Mouse (Mus musculus): Measurements from ENCODE around the gene 4930562C15Rik. TPM values are rescaled to one million over a fixed set of nuclear protein-coding genes. Genes with fewer than 3 reads are reported as not detected.

The 4930562C15Rik gene
- total RNA-seq, 2 experiments from 2014 or later, result not detected

DNA sequence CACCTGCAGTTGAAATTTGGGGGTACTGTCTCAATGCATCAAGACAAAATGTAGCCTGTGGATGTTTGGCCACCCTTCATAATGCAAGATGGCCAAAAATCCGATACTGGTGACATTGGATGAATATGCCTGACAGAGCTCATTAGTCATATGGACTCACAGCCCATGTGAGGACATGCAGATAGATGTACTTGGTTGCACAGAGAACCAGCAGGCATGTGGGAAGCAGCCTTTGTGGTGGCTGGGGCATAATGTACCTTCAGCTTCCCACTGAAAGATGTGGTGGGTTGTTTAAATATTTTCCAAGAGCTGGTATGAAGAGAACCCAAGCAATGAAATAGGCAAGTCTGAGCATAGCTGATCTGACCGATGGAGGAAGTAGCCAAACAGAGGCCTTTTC, 1.4 kb upstream of the 4930562C15Rik start:
- intact Hi-C loops (cut with DNase I), result loop anchor here (10.0 kb wide), 1 partner anchor 271 kb away; no protein-coding TSS in a partner anchor
- TF ChIP-seq CTCF (IDR thresholded peaks at IDR 0.05), result no peak
- DNase-seq, result no peak
- Histone ChIP-seq H3K27ac (no peak overlapping the region), H3K4me3 (no peak overlapping the region)

DNA sequence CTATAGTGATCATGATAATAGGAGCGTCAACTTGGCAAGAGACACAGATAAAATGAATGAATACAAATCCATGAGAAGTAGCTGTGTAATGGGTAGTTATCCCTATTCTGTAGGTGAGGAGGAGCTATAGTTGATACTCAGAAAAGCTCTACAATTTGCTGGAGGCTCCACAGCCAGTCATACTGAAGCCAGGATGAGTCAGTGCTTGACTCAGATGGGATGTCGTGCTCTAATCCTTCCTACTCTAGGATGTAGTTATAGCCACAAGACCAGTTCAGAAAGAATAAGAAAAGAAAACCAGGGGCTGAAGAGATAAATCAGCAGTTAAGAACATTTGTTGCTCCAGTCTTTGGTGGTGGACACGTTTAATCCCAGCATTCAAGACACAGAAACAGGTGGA, 2.4 kb downstream of the 4930562C15Rik start:
- TF ChIP-seq CTCF (IDR thresholded peaks at IDR 0.05), result no peak

DNA sequence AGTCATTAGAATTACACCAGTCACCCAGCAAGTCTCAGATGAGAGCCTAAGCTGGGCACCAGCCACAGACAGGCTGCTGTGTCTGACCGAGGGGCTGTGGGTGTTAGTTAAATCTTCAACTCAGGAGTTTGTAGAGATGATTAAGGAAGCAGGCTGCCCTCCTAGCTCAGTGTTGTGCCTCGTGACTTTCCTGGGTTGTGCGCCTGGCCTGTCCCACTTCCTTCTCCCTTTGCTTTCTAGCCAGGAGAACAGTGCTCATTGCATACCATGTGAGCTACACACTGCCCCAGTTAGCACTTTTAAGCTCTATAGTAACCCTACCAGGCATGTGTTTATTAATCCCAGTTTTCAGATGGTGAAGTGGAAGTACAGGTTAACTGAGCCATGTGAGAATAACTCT, 4.3 kb downstream of the 4930562C15Rik start:
- Histone ChIP-seq H3K4me3 (no peak overlapping the region), H3K27ac (no peak overlapping the region)
- DNase-seq, result no peak
- TF ChIP-seq CTCF (IDR thresholded peaks at IDR 0.05), result no peak
- intact Hi-C loops (cut with DNase I), result loop anchor here (5.0 to 10.0 kb wide), 2 partner anchors 42 to 265 kb away; no protein-coding TSS in a partner anchor

More for the DNA sequence above, 2.4 kb downstream of the 4930562C15Rik start:
- no peak for DNase-seq
- H3K4me3 ChIP-seq, result no peak overlapping the region
- intact Hi-C loops (cut with DNase I), result loop anchor here (5.0 to 10.0 kb wide), 2 partner anchors 40 to 267 kb away; no protein-coding TSS in a partner anchor
- H3K27ac ChIP-seq, result no peak overlapping the region

DNA sequence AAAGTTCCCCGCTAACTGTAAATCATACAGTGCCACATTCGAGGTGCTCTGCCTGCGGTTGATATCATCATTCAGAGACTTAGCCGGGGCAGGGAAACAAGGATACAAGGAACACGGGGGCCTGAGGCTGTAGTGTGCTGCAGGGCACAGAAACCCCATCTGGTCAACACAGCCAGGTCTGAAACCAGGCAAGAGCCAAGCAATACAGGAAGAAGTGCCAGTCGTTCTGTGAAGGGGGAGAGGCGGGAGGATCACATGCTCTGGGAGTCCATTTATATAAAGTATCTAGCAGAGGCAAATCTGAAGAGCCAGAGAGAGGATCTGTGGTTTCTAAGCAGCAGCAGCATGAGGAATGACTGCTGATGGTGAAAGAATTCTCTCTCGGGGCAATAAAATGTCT, 5.0 kb downstream of the 4930562C15Rik start:
- no peak for TF ChIP-seq CTCF (IDR thresholded peaks at IDR 0.05)
- Histone ChIP-seq H3K27ac (peak overlapping the region; percentile 24), H3K4me3 (no peak overlapping the region)
- intact Hi-C loops (cut with DNase I), result no loop called here
- DNase-seq, result peak; percentile 40

DNA sequence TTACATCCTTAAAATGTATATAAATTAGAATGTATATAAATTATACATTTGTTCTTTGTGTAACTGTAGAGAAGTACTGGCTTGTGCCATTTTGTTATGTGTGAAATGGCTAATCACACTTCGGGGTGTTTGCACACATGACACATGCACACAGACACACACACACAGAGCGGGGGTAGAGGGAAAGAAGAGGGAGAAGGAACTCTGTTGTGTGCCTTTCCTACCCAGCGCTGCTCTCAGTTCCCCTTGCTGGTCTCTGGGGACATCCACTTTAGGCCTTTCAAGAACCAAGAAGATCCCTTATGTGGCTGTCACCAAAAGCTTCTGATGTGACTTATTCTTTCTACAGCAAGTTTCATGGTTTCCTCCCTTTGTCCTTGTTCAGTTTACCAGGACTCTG, 11.8 kb downstream of the 4930562C15Rik start:
- H3K27ac ChIP-seq, result no peak overlapping the region
- intact Hi-C loops (cut with DNase I), result no loop called here
- no peak for TF ChIP-seq CTCF (IDR thresholded peaks at IDR 0.05)
- DNase-seq, result no peak
- H3K4me3 ChIP-seq, result no peak overlapping the region

DNA sequence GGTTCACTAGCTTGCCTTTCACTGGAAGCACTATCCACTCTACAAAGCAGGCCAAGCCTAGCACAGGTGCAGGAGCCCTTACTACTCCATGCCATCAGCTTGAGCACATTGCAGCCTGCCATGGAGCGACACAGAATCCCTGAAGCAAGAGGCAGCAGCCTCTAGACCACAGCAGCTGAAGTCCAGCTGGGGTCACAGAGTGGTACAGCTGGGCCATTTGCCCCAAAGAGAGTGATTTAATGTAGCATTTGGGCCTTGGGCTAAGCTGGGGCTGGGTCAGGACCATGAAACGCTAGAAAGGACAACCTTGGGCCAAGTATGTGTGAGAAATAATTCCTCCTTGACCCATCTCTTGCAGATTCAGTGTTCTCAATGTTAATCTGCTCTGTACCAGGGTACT, 12.9 kb downstream of the 4930562C15Rik start:
- Histone ChIP-seq H3K27ac (no peak overlapping the region), H3K4me3 (no peak overlapping the region)
- TF ChIP-seq CTCF (IDR thresholded peaks at IDR 0.05), result no peak
- no peak for DNase-seq
- intact Hi-C loops (cut with DNase I), result no loop called here

DNA sequence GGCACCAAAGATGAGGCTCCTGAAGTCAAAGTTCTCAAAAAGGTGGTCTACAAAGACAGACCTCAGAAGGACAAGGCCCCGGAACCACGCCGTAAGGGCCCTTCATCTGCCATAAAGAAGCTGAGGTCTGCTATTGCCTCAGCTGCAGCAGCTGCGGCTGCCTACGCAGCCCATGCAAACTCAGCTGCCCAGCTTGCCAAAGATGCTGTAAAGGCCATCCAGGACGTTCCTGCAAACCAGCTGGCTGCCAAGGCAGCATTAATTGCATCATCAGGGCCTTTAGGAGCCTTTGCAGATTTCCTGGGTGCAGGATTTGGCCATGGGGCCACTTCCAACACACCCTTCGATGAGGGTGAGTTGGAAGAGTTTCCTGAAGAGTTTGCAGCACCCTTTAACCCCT, 15.1 kb downstream of the 4930562C15Rik start:
- intact Hi-C loops (cut with DNase I), result no loop called here
- Histone ChIP-seq H3K27ac (peak overlapping the region; percentile 44), H3K4me3 (no peak overlapping the region)
- peak; percentile 79 for DNase-seq
- no peak for TF ChIP-seq CTCF (IDR thresholded peaks at IDR 0.05)

DNA sequence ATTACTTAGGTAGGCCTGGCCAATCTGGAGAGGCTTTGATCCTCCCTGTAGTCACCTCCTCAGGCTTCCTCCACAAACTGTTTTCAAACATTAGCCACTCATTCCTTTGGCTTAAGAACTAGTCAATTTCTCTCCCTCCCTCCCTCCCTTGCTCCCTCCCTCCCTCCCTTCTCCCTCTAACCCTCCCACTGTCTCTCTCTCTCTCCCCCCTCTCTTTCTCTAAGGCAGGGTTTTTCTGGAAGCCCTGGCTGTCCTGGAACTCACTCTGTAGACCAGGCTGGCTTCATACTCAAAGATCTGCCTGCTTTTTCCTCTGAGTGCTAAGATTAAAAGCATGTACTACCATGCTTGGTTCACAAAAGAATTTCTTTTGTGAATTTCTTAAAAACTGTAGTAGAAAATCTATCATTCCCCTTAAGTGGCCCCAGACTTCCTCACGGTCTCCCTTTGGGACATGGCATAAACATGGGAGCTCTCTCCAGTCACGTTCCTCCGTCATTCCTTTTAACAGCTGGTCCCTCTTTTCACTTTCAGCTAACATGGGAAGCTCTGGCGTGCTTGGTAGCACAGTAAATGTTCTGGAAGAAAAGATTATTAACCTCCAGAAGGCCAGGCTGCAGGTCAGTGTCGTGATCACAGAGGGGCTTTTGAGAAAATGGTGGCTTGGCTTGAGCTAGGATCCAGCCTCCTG, 15.9 kb downstream of the 4930562C15Rik start:
- intact Hi-C loops (cut with DNase I), result no loop called here
- Histone ChIP-seq H3K27ac (peak overlapping the region; percentile 44), H3K4me3 (no peak overlapping the region)
- no peak for DNase-seq
- TF ChIP-seq CTCF (IDR thresholded peaks at IDR 0.05), result no peak

DNA sequence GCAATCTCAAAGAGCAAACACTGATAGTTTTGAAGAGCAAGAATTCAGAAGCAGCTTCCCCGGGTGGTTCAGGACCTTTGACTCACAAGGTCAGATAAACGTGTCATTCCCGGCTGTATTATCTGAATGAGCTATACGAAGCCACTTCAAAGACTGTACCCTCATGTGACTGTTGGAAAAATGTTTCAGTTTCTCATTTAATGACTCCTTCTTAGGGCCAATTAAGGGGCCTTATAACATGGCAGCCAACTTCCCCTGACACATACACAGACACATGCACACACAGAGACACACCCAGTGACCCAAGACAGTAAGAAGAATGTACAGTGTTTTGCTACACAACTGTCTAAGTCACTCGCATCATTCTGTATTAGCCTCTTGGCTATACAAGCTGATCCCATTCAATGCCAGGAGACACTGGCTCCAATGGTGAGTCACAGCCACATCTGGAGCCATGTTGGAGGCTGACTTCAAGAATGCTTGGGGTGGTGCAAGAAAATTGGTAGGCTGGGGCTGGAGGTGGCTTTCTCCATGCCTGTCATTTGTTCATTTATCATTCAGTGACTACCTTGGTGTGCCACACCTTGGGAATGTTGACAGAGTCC, 19.9 kb downstream of the 4930562C15Rik start:
- Histone ChIP-seq H3K4me3 (no peak overlapping the region), H3K27ac (no peak overlapping the region)
- intact Hi-C loops (cut with DNase I), result no loop called here
- DNase-seq, result no peak
- TF ChIP-seq CTCF (IDR thresholded peaks at IDR 0.05), result no peak

DNA sequence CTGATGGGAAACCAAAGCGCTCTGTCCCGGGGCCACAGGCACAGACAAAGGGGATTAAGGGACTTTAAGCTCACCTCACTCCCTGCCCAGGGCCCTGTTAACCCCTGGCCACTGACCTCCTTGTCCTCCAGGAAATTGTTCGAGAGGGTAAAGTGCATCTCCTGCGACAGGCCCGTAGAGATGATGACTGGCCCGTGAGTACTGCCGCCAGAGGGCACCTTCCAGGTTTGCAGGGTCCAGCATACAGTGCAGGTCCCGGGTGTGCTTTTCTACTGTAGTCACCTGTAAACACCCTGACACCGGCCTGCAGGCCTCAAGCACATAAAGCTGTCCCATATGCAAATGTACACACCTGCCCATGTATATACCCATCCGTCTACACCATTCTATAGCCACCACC, 26.2 kb downstream of the 4930562C15Rik start:
- Histone ChIP-seq H3K27ac (no peak overlapping the region), H3K4me3 (no peak overlapping the region)
- DNase-seq, result no peak
- intact Hi-C loops (cut with DNase I), result loop anchor here (10.0 kb wide), 2 partner anchors 97 to 167 kb away; no protein-coding TSS in a partner anchor
- TF ChIP-seq CTCF (IDR thresholded peaks at IDR 0.05), result peak; percentile 39

DNA sequence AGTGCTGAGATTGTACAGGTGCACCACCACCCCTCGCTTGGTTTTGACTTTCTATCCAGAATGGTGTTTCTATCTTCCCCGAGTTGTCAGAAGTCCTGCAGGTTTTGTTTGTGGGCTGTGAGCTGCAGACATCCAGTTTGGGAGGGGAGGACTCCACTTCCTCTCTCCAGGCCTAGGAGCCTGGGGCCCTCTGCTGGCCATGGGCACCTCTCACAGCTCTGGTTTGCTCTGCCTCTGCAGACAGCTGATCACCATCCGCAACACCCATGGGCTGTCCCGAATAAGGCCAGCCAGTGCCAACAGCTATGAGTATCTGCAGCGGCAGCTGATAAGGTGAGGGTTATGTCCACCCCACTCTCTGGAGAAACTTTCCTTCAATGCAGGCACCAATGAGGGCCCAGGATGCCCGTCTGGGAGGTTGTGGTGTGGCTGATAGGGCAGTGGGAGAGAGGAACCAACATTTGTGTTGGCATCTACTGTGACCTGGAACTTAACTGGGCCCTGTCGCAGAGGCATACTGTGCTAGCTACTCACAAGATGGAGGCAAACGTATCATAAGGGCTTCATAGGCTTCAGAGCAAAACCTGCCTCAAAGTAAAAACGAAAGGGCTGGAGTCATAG, 27.8 kb downstream of the 4930562C15Rik start:
- intact Hi-C loops (cut with DNase I), result loop anchor here (10.0 kb wide), 2 partner anchors 98 to 168 kb away; no protein-coding TSS in a partner anchor
- peak; percentile 89 for TF ChIP-seq CTCF (IDR thresholded peaks at IDR 0.05)
- no peak overlapping the region for H3K4me3 ChIP-seq
- H3K27ac ChIP-seq, result no peak overlapping the region
- peak; percentile 82 for DNase-seq

DNA sequence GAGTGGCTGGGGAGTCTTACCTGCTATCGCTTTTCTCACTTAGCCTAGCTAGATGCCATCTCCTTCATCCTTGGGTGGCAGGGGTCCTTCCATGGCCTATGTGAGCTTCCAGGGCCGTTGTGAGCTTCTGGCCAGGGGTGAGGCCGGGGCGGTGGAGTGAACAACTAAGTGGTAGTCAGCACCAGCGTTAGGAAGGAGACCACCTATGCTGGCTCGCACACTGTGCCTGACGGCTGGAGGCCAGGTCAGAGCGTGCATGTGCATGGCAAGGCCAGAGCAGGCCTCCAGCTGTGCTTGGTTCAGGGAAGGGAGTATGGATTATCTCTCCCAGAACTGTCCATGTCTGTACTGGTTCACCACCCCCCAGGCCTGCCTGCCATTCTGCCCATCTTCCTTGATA, 28.5 kb downstream of the 4930562C15Rik start:
- no peak overlapping the region for H3K4me3 ChIP-seq
- no peak for TF ChIP-seq CTCF (IDR thresholded peaks at IDR 0.05)
- intact Hi-C loops (cut with DNase I), result loop anchor here (10.0 kb wide), 2 partner anchors 99 to 169 kb away; no protein-coding TSS in a partner anchor
- H3K27ac ChIP-seq, result no peak overlapping the region
- no peak for DNase-seq
